Mouse (Mus musculus) neural tube, embryonic 15.5 days (tissue): ENCODE results near the gene Rpgrip1l. TPM values are rescaled to one million over a fixed set of nuclear protein-coding genes. Genes with fewer than 3 reads are reported as not detected.

ENCODE experiments used
- ATAC-seq: fragments of 200-750 bp; cut with Nextera tagmentation; 2 replicates; pipeline ENCODE4 v1.8.0; 2017; ENCODE audit warnings: mild to moderate bottlenecking, moderate TSS enrichment, moderate library complexity; ENCODE audit not compliant: low FRiP score
- H3K27ac ChIP-seq: fragments of 300-500 bp; sonication (generic); replicated peaks from 2 replicates; pipeline ENCODE4 v1.5.1; 2015; ENCODE audit warnings: mild to moderate bottlenecking, inconsistent platforms
- H3K27me3 ChIP-seq: fragments of 300-500 bp; sonication (generic); replicated peaks from 2 replicates; pipeline ENCODE4 v1.6.1; 2015; ENCODE audit warnings: inconsistent platforms
- H3K36me3 ChIP-seq: fragments of 300-500 bp; sonication (generic); 2 replicates; pipeline ENCODE4 v1.6.1; 2015; ENCODE audit warnings: inconsistent platforms
- H3K4me1 ChIP-seq: fragments of 300-500 bp; sonication (generic); 2 replicates; pipeline ENCODE4 v1.6.1; 2015; ENCODE audit warnings: inconsistent platforms
- H3K4me2 ChIP-seq: fragments of 300-500 bp; sonication (generic); 2 replicates; pipeline ENCODE4 v1.6.1; 2015; ENCODE audit warnings: inconsistent platforms, mild to moderate bottlenecking, moderate library complexity
- H3K4me3 ChIP-seq: fragments of 300-500 bp; sonication (generic); replicated peaks from 2 replicates; pipeline ENCODE4 v1.5.1; 2015; ENCODE audit warnings: mild to moderate bottlenecking, inconsistent platforms
- H3K9ac ChIP-seq: fragments of 300-500 bp; sonication (generic); replicated peaks from 2 replicates; pipeline ENCODE4 v1.6.1; 2015; ENCODE audit warnings: mild to moderate bottlenecking, inconsistent platforms
- H3K9me3 ChIP-seq: fragments of 300-500 bp; sonication (generic); replicated peaks from 2 replicates; pipeline ENCODE4 v1.6.1; 2016; ENCODE audit warnings: inconsistent platforms
- WGBS: fragments of 180-500 bp; shearing (Covaris S2); methylation state at CpG from one replicate; pipeline ENCODE4 v1.1.7; 2015; ENCODE audit warnings: mixed read lengths; 5-methylcytosine and 5-hydroxymethylcytosine counted together
- polyA plus RNA-seq: library from polyadenylated mRNA; unstranded; fragments of >200 nt; fragmentation: Nextera tagmentation; extraction: Ambion mirVana; gene quantifications from 2 replicates; pipeline ENCODE4 v1.2.1, GENCODE M21; 2015

The Rpgrip1l gene
- polyA plus RNA-seq, 1 experiment from 2014 or later: 10.5 TPM

GRCm38 (mm10) chr8:91221841-91222240 lies 91.2 kb downstream of the Rpgrip1l start:
- H3K9ac ChIP-seq: no peak overlapping the region
- ATAC-seq: no peak
- 90% methylated on average over 2 of the region's 2 CpGs for WGBS

GRCm38 (mm10) chr8:91218271-91218670 lies 94.8 kb downstream of the Rpgrip1l start:
- no peak overlapping the region for H3K9ac ChIP-seq
- H3K4me1 ChIP-seq: peaks cover 11% of the 10 kb centered on the region
- no peaks in the 10 kb centered on the region for H3K27me3 ChIP-seq
- no peaks in the 10 kb centered on the region for H3K36me3 ChIP-seq
- no peak overlapping the region for H3K4me3 ChIP-seq
- no peaks in the 10 kb centered on the region for H3K9me3 ChIP-seq
- WGBS: 38% methylated on average over 4 of the region's 4 CpGs
- no peak overlapping the region for H3K4me2 ChIP-seq
- peak overlapping the region; percentile 33 for H3K27ac ChIP-seq
- ATAC-seq: no peak

More at GRCm38 (mm10) chr8:91221841-91222240, 91.2 kb downstream of the Rpgrip1l start:
- Histone ChIP-seq H3K4me1 (peaks cover 11% of the 10 kb centered on the region), H3K4me2 (no peak overlapping the region), H3K4me3 (no peak overlapping the region), H3K9me3 (no peaks in the 10 kb centered on the region), H3K27me3 (no peaks in the 10 kb centered on the region), H3K27ac (no peak overlapping the region), H3K36me3 (no peaks in the 10 kb centered on the region)

DNA sequence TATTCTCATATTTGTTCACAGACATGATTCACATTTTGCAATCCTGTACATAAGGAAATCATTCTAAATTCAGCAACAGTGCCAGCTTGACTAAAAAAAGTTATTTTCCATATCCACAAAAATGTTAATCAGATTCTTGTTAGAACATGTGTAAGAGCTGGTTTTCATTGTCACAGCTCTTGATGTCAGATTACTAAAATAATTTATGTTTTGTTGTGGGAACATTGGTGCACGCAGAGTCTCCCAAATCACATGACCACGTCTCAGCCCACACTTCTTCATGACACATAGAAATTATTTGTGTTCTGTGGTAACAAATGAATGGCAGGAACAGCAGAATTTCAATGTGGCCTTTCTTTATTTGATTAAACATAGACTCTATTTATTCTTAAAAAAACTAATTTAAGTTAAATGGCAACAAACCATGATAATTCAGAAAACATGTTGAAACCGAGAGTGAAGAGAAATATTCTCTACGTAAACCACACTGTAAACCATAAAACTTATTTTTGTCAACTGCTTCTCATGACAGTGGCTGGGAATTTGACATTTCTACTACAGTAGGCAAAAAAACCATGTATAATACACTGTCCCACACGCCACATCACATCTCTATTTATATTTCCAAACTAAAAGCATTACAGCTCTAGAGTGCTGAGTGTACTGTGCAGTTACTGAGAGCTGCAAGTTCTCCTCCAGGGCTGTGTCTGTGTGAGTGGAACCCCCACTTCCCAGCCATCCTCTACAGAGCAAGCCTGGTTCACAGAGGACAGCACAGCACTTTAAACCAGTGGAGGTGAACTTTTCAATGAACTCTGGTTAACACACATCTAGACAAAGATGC lies 95.8 kb downstream of the Rpgrip1l start:
- no peaks in the 10 kb centered on the region for H3K9me3 ChIP-seq
- H3K9ac ChIP-seq: no peak overlapping the region
- H3K4me3 ChIP-seq: no peak overlapping the region
- no peak overlapping the region for H3K4me2 ChIP-seq
- WGBS: 89% methylated on average over 5 of the region's 5 CpGs
- no peak overlapping the region for H3K27ac ChIP-seq
- H3K36me3 ChIP-seq: no peaks in the 10 kb centered on the region
- no peak for ATAC-seq
- peaks cover 11% of the 10 kb centered on the region for H3K4me1 ChIP-seq
- H3K27me3 ChIP-seq: no peaks in the 10 kb centered on the region

DNA sequence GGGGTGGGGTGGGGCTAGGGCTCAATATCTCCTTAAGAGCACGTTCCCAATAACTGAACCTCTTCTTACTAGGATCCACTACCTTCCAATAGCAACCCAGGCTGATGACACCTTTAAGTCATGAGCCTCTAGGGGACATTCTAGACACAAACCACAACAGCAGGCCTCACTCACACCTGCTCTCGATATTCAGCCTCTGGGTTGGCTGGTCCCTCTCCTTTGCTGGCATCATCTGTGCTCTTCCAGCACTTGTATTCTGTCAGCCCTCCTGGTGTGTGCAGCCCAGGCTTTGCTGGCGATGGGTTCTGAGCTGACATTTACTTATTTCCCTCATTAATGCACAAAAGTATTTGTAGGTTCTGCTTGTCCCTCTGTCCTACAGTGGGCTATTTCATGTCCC lies 98.8 kb downstream of the Rpgrip1l start:
- Histone ChIP-seq H3K9ac (no peak overlapping the region), H3K4me2 (no peak overlapping the region), H3K9me3 (no peaks in the 10 kb centered on the region), H3K4me3 (no peak overlapping the region), H3K36me3 (no peaks in the 10 kb centered on the region), H3K27me3 (no peaks in the 10 kb centered on the region), H3K27ac (no peak overlapping the region), H3K4me1 (peaks cover 11% of the 10 kb centered on the region)
- ATAC-seq: no peak
- 50% methylated on average over 3 of the region's 3 CpGs for WGBS

DNA sequence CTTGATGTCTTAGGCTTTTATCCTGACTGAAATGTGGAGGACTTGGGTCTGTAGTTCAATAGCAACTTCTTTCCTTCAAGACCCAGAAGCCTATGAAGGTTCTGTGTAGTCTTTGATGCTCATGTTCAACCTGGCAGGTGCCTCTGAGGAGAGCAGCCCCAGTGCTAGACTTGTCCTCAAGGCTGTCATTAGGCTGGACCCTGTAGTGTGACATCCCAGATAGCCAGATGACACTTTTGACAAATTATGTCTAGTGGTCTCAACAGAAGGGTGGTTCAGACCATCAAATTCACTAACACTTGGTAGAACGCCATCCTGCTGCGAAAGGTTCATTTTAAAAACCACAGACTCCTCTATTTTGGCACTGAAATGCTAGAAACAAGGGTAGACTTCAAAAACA lies 100.1 kb downstream of the Rpgrip1l start:
- Histone ChIP-seq H3K9ac (no peak overlapping the region), H3K27ac (no peak overlapping the region), H3K27me3 (no peaks in the 10 kb centered on the region), H3K4me3 (no peak overlapping the region), H3K36me3 (no peaks in the 10 kb centered on the region), H3K9me3 (no peaks in the 10 kb centered on the region), H3K4me1 (peaks cover 4% of the 10 kb centered on the region; the same call in 1 of the 2 replicates), H3K4me2 (no peak overlapping the region)
- 98% methylated on average over 2 of the region's 2 CpGs for WGBS
- no peak for ATAC-seq

- WGBS: 86% methylated on average over 3 of the region's 3 CpGs
- Histone ChIP-seq H3K4me1 (no peaks in the 10 kb centered on the region), H3K9ac (no peak overlapping the region), H3K4me2 (no peak overlapping the region), H3K36me3 (no peaks in the 10 kb centered on the region), H3K27ac (no peak overlapping the region), H3K27me3 (0 out of 2 replicates have a peak, but pooled peaks cover 3% of the 10 kb centered on the region), H3K4me3 (no peak overlapping the region), H3K9me3 (no peaks in the 10 kb centered on the region)
- no peak for ATAC-seq
Measured at GRCm38 (mm10) chr8:91209658-91210057, 103.4 kb downstream of the Rpgrip1l start.

GRCm38 (mm10) chr8:91207676-91208075 lies 105.4 kb downstream of the Rpgrip1l start:
- H3K4me1 ChIP-seq: no peaks in the 10 kb centered on the region
- no peak overlapping the region for H3K4me3 ChIP-seq
- no peak for ATAC-seq
- H3K9ac ChIP-seq: no peak overlapping the region
- H3K4me2 ChIP-seq: no peak overlapping the region
- WGBS: 56% methylated on average over 2 of the region's 2 CpGs
- no peak overlapping the region for H3K27ac ChIP-seq
- H3K36me3 ChIP-seq: no peaks in the 10 kb centered on the region
- H3K27me3 ChIP-seq: 0 out of 2 replicates have a peak, but pooled peaks cover 3% of the 10 kb centered on the region
- H3K9me3 ChIP-seq: no peaks in the 10 kb centered on the region

DNA sequence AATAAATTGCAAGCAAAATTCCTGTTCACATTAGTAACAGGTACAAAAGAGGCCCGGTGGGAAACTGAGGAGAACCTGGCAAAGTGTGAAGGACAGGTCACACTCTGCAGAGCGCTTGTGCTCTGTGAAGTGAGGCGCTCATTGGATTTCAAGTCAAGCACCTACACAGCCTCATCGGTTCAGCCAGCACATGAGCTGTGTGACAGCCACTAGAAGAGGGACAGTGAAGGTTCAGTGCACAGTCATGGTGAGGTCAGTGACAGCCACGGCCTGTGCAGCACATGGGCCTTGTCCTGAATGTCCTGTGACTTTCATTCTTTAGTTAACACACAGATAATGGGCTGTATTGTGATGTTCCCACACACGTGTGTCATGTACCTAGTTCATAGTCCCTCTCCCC lies 107.2 kb downstream of the Rpgrip1l start:
- no peak for ATAC-seq
- Histone ChIP-seq H3K36me3 (no peaks in the 10 kb centered on the region), H3K4me3 (no peak overlapping the region), H3K4me2 (no peak overlapping the region), H3K27ac (no peak overlapping the region), H3K9ac (no peak overlapping the region), H3K9me3 (no peaks in the 10 kb centered on the region), H3K27me3 (0 out of 2 replicates have a peak, but pooled peaks cover 3% of the 10 kb centered on the region), H3K4me1 (no peaks in the 10 kb centered on the region)
- WGBS: 88% methylated on average over 6 of the region's 6 CpGs

GRCm38 (mm10) chr8:91201184-91201583 lies 111.9 kb downstream of the Rpgrip1l start:
- WGBS: 78% methylated on average over 2 of the region's 2 CpGs
- Histone ChIP-seq H3K27me3 (0 out of 2 replicates have a peak, but pooled peaks cover 3% of the 10 kb centered on the region), H3K9me3 (no peaks in the 10 kb centered on the region), H3K4me2 (no peak overlapping the region), H3K4me1 (no peaks in the 10 kb centered on the region), H3K9ac (no peak overlapping the region), H3K27ac (no peak overlapping the region), H3K36me3 (no peaks in the 10 kb centered on the region), H3K4me3 (no peak overlapping the region)
- no peak for ATAC-seq

GRCm38 (mm10) chr8:91199876-91200275 lies 113.2 kb downstream of the Rpgrip1l start, which contains the start of gene Aktip:
Gene Aktip, minus strand, starts transcription at chr8:91199976.
- no peak within 1 kb of the TSS for H3K4me3 ChIP-seq
- no peaks in the 10 kb centered on the region for H3K36me3 ChIP-seq
- no peak within 1 kb of the TSS for H3K27ac ChIP-seq
- ATAC-seq: no peak
- 95% methylated on average over 7 of the region's 7 CpGs for WGBS
- no peak within 1 kb of the TSS for H3K4me2 ChIP-seq
- H3K9ac ChIP-seq: no peak within 1 kb of the TSS
- no peaks in the 10 kb centered on the region for H3K9me3 ChIP-seq
- H3K4me1 ChIP-seq: no peaks in the 10 kb centered on the region
- peaks cover 7% of the 10 kb centered on the region for H3K27me3 ChIP-seq

- Histone ChIP-seq H3K36me3 (no peaks in the 10 kb centered on the region), H3K27ac (no peak overlapping the region), H3K4me3 (no peak overlapping the region), H3K9me3 (no peaks in the 10 kb centered on the region), H3K4me1 (no peaks in the 10 kb centered on the region), H3K27me3 (peaks cover 23% of the 10 kb centered on the region), H3K4me2 (no peak overlapping the region), H3K9ac (no peak overlapping the region)
- no peak for ATAC-seq
- 76% methylated on average over 3 of the region's 3 CpGs for WGBS
Measured at GRCm38 (mm10) chr8:91198036-91198435, 115.0 kb downstream of the Rpgrip1l start.

- Histone ChIP-seq H3K4me3 (no peak overlapping the region), H3K9ac (no peak overlapping the region), H3K4me1 (no peaks in the 10 kb centered on the region), H3K27ac (no peak overlapping the region), H3K4me2 (no peak overlapping the region), H3K36me3 (no peaks in the 10 kb centered on the region), H3K27me3 (peaks cover 29% of the 10 kb centered on the region), H3K9me3 (no peaks in the 10 kb centered on the region)
- no peak for ATAC-seq
- 84% methylated on average over 5 of the region's 5 CpGs for WGBS
Measured at GRCm38 (mm10) chr8:91197233-91197632, 115.8 kb downstream of the Rpgrip1l start.
